Mouse (Mus musculus) naive thymus-derived CD4-positive, alpha-beta T cell, adult 2 months (primary cell): ENCODE measurements around the gene Gm21992.

ENCODE experiments used
- DNase-seq: peaks from one replicate; pipeline ENCODE4 v3.0.0-alpha.2; 2011; ENCODE audit warnings: low read depth

The Gm21992 gene

DNA sequence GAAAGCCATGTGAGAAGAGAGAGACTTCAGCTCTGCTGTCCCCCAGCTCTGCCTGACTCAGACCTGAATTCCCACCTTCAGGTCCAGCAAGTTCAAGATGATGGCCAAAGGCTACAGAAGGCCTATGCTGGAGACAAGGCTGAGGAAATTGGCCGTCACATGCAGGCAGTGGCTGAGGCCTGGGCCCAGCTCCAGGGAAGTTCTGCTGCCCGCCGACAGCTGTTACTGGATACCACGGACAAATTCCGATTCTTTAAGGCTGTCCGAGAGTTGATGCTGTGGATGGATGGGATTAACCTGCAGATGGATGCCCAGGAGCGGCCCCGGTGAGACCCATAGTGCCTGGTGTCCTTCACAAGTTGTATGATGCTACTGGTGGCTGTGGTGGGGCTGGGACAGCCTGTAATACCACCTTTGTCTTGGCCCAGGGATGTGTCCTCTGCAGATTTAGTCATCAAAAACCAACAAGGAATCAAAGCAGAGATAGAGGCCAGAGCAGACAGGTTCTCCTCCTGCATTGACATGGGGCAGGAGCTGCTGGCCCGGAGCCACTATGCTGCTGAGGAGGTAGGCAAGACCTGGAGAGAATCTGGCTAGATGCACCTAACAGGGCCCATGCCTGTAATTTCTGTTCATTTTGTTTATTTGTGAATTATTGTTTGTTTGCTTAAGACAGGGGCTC, 63.6 kb downstream of the Gm21992 start:
- DNase-seq = no peak

DNA sequence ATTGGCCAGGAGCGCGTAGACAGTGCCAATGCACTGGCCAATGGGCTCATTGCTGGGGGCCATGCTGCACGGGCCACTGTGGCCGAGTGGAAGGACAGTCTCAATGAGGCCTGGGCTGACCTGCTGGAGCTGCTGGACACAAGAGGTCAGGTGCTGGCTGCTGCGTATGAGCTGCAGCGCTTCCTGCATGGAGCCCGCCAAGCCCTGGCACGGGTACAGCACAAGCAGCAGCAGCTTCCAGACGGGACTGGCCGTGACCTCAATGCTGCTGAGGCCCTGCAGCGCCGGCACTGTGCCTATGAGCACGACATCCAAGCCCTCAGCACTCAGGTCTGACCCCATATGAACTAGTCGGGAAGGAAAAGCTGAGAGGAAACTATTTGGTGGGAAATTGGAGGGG, 64.8 kb downstream of the Gm21992 start:
- DNase-seq = no peak

DNA sequence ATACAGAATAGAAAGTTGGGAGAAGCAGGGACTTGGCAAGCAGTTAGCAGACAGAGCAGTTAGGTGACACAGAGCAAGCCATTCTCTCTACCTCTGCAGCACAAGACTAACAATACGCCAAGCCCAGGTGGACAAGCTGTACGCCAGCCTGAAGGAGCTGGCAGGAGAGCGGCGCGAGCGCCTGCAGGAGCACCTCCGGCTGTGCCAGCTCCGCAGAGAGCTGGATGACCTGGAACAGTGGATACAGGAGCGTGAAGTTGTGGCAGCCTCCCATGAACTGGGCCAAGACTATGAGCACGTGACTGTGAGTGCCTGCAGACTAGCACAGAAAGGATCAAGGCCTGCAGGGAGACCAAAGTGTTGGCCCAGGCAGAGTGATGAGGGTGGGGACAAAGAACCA, 65.7 kb downstream of the Gm21992 start:
- no peak for DNase-seq

DNA sequence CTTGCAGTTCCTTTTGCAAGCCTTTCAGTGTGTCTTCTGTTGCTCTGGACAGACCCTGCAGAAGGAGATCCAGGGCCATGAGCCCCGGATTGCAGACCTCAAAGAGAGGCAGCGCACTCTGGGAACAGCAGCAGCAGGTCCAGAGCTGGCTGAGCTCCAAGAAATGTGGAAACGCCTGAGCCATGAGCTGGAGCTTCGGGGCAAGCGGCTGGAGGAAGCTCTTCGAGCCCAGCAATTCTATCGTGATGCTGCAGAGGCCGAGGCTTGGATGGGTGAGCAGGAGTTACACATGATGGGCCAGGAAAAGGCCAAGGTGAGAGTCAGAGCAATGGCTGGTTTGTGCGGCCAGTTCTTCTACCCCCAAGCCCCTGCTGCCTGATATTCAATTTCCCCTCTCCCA, 66.4 kb downstream of the Gm21992 start:
- DNase-seq = no peak

DNA sequence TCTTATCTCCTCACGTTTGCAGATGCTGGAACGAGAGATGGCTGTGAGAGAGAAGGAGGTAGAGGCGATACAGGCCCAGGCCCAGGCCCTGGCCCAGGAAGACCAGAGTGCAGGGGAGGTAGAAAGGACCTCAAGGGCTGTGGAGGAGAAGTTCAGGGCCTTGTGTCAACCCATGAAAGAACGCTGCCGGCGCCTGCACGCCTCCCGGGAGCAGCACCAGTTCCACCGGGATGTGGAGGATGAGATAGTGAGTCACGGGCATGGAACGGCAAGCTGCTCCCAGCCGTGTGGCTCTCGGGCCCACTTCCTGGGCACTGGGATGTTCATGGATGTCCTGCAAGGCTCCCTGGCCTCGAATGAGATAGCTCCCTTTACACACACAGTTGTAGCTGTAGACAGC, 67.4 kb downstream of the Gm21992 start:
- no peak for DNase-seq

DNA sequence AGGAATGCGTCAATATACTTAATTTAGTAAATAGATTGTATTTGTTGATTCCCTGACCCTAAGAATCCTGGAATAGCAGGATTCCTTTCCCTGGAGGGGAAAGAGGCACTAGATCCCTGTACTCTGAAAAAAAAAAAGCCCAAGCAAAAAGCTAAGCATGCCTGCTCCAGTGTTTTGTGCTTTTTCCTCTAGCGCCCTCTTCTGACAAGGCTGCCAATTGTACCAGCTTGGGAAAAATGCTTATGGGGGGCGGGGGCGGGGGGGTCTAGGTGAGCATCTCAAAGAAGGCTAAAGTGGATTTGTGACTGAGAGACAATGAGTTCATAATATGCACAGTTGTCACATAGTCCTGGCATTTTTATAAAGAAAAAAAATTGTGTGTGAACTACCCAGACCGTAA, 67.9 kb downstream of the Gm21992 start:
- peak; percentile 48 for DNase-seq

DNA sequence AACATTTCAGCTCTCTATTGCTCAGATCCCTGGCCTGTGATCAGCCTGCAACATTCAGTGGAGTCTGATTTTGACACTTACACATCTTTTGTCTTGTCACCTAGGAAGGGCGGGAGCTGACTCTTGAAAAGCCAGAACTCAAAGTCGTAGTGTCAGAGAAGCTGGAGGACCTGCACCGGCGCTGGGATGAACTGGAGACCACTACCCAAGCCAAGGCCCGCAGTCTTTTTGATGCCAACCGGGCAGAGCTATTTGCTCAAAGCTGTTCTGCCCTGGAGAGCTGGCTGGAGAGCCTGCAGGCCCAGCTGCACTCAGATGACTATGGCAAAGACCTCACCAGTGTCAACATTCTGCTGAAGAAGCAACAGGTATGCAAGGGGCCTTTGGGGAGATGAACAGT, 69.2 kb downstream of the Gm21992 start:
- DNase-seq = no peak

DNA sequence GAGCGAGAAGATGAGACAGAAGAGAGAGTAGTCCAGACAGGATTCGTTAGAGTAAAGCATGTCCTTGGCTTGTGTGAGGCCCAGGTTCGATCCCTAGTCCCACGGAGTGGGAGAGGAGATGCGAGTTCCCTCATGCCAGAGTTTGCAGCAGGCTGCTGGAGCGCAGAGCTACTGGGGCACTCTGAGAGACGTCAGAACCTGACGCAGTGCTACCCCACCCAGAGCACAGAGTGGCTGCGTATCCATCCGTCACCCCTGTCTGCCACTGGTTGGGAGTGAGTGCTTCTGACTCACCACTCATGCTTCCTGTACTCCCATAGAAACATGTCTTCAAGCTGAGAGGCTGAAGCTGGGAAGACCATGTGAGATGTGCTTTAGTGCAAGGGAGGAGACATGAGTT, 69.9 kb downstream of the Gm21992 start:
- DNase-seq = no peak

DNA sequence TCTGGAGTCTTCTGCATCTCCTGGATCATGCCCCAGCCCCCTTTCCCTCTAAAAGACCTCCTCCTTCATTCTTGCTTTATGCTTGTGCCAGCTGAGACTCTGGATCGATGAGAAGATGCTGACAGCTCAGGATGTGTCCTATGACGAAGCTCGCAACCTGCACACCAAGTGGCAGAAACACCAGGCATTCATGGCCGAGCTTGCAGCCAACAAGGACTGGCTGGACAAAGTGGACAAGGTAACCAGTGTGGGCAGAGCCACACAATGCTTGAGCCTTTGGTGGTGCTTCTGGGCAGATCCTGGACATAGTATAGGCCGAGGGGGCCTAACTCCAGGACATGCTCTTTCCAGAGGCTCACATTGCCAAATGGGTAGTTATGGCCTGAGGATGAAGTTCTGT, 71.7 kb downstream of the Gm21992 start:
- DNase-seq = no peak

DNA sequence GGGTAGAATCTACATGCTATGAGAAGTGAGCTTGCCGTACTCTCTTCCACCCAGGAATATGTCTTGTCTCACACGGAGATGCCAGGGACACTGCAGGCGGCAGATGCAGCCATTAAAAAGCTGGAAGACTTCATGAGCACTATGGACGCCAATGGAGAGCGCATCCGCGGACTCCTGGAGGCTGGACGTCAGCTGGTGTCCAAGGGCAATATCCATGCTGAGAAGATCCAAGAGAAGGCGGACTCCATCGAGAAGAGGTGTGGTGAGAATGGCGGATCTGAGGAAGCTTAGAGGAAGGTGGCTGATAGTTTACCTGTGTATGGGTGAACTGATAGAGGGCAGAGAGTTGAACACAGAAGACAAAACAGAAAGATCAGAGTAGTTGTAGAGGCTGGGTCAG, 72.4 kb downstream of the Gm21992 start:
- no peak for DNase-seq

DNA sequence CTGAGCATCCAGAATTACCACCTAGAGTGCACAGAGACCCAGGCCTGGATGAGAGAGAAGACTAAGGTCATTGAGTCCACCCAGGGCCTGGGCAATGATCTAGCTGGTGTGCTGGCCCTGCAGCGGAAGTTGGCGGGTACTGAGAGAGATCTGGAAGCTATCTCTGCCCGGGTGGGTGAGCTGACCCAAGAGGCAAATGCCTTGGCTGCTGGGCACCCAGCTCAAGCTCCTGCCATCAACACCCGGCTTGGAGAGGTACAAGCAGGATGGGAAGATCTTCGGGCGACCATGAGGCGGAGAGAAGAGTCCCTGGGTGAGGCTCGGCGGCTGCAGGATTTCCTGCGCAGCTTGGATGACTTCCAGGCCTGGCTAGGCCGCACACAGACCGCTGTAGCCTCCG, 73.5 kb downstream of the Gm21992 start:
- DNase-seq = no peak

DNA sequence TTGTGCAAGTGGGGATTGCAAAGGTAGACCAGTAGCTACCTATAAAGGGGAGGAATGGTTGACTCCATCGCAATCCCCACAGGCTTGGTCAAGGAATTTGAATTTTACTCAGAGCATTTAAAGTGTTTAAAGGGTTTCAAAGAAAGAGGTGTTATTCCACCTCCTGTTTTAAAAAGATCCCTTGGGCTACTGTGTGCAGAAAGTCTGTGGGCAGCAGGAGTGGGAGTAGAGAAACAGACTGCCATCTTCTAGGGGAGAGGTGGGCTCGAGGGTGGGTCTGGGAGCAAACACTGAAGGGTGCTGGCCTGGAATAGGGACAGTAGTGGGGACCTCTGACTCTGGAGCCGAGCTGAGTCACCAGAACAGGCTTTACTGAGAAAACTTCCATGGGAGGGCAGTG, 78.4 kb downstream of the Gm21992 start:
- no peak for DNase-seq

DNA sequence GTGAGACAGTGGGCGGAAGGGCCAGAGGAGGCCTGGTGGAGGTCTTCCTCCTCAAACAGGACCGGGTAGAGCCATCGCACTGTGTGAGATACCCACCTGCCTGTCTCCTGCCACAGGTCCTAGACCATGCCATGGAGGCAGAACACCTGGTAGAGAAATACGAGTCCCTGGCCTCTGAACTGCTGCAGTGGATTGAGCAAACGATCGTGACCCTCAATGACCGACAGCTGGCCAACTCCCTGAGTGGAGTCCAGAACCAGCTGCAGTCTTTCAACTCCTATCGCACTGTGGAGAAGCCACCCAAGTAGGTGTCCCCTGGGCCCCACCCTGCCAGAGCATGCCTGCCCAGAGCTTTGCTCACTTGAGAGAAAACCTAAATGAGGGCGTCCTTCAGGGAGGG, 82.2 kb downstream of the Gm21992 start:
- DNase-seq = no peak

DNA sequence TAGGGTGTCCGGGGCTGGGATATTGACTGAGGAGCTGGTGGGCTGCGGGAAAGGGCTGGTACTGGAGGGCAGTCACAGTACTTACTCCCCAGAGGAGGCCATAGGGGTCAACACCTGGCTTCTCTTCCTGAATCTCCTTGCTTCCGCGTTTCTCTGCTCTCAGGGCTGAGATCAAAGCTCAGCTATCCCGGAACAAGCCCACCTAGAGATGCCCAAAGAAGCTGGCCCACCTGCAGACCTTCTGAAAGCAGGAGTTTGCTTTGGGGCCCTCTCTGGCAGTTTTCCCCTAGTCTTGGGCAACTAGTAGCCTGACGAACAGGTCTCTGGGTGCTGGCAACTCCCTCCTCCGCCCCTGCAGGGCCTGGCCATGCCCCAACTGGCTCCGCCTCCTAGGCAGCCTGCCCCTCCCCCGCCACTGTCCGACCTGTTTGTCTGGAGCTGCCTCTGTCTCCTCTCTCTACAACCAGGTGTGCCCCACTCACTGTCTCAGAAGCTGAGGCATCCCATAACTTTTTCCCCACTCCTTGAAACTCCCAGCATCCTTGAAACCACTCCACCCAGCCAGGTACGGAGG, 90.7 kb downstream of the Gm21992 start:
- DNase-seq = no peak

DNA sequence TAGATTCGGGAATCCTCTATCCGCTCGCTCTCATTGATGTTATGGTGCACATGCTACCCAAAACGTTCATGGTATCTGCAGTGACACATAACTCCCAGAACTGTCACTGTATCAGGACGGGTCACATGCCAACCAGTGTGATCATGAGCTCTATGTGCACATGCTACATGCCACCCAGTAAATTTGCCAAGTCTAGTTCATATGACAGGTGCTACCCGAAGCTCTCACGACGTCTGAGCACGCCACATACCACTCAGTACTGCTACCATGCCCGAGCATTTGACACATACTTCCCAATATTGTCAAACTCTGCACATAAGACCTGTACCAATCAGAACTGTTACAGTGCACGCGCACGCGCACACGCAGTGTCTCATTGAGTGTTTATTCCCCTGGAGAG, 91.3 kb downstream of the Gm21992 start:
- no peak for DNase-seq

DNA sequence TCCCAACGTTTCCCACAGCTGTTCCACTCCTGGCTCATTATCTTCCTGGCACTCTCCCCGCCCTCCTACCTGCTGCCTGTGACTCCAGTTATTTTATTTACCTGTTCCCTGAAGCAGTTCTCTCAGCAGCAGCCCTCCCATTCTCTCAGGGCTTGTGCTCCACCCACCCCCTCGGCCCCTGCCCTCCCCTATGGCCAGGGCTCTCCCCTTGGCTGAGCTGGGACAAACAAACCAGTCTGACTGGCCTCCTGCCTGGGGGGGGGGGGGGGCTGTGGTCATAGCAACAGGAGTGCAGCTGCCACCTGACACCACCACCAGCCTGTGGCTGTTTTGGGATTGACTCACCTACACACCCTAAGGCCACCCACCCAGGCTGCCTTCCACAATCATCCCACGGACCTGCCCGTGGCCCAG, 92.1 kb downstream of the Gm21992 start:
- DNase-seq = no peak

DNA sequence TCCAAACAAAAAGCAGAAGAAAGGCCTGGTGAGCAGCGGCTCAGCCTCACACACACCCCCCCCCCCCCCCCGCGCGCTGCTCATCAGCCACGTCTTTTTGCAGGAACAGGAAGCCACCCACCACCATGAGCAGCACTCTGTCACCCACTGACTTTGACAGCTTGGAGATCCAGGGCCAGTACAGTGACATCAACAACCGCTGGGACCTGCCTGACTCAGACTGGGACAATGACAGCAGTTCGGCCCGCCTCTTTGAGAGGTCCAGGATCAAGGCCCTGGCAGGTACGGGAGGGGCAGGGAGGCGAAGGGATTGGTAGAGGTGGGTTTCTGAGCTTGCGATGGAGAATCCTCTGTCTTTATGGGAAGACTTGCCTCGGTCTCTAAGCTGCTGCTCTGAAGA, 92.7 kb downstream of the Gm21992 start:
- DNase-seq = peak; percentile 31

DNA sequence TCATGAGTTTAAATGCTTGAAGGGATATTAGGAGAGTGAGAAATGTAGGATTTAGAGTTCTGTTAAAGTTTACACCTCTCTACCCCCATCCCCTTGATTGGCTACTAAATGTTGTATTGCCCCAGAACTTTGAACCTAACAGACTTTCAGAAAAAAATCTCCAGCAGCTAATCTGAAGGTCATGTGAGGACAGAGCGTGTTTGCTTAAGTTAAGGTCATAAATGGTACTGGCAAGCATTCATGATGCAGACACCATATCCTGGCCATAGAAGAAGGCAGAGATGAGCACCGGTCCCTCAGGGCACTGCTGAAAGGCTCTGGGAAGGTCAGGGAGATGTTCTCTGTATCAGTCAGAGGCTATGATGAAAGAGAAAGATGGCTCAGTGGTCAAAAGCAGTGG, 94.1 kb downstream of the Gm21992 start:
- DNase-seq = no peak

DNA sequence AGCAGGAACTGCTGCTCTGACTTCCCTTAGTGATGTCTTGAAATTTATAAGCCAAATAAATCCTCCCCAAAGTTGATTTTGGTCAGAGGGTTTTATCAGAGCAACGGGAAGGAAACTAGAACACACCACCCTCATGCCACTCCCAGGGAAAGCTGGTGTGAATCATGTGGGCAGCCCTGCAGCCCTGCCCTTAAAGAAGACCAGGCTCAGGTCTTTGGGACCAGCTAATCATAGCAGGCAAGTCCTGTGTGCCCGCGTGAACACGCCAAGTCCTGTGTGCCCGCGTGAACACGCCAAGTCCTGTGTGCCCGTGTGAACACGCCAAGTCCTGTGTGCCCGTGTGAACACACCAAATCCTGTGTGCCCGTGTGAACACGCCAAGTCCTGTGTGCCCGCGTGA, 94.7 kb downstream of the Gm21992 start:
- DNase-seq = no peak

DNA sequence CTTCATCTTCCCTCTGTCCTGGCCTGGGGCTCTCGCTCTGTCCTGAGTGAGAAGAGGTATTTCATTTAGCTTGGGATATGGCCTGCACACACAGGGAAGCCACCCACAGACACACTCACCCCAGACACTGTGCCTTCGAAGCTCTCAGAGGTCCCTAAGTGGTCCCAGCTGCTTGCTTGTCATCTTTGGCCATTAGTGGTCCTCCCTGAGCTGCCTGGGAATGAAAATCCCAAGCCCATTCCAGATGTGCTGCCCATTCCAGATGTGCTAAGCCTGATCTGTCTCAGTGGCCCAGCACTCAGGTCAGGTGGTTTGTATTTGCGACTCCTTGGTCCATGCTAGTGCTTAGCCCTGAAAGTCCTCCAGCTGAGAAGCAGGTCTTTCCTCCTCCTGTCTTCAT, 97.5 kb downstream of the Gm21992 start:
- DNase-seq = no peak

DNA sequence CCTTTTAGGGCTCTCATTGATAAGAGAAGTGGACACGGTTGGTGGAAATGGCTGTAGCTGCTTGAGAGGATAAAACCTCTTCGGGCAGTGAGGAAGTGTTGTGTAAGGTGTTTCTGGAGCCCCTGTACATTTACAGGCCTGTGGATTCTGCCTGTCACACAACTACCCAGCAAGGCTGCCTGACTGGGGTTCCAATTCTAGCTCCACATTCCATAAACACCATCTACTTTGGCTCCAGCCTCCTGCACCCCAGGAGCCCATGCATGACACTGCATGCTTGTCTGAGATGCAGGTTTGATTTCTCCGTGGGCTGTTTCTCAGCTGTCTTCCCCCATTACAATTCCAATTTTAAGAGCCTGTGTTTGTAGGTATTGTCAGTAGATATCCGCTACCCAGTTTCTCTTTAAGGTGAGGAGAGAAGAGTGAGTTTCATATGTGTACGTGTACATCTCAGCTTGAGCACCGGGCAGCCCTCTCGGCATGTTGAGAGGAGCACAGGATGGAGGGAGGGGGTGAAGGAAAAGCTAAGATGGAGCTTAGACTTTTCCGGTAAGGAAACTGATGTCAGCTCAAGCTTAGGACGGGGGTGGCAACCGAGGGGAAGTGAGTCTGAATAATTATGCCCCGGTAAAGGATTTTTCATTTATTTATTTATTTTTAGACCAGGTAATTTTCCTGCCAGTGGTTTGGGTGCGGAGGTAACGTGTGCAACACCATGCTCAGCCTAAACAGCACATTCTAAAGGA, 98.5 kb downstream of the Gm21992 start:
- DNase-seq = no peak

DNA sequence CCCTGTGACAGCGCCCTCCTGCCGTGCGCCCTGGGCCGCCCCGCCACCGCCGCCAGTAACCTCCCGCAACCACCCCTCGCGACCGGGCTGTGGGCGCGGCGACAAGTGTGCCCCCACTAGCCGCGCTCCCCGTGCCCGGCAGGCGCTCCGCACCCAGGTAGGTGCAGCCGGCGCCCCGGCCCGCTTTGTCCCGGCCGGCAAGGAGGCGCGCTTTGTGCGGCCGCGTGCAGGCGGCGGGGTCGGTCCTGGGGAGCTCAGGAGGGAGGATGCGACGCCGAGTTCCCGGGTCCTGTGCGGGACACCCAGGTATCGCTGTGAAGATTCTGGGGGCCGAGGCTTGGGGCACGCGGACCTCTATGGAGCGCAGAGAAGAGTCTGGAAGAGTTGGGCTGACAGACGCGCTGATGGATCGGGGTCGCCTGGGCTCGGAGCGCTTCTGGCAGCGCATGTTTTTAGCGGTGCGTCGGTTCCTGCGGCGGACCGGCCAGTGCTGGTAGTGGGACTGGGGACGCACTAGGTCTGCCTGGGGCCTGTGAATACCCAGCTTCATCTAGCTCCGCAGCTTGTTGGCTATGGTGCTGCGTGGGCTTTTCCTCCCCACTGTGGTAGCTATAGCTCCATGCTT, 99.1 kb downstream of the Gm21992 start:
- no peak for DNase-seq

DNA sequence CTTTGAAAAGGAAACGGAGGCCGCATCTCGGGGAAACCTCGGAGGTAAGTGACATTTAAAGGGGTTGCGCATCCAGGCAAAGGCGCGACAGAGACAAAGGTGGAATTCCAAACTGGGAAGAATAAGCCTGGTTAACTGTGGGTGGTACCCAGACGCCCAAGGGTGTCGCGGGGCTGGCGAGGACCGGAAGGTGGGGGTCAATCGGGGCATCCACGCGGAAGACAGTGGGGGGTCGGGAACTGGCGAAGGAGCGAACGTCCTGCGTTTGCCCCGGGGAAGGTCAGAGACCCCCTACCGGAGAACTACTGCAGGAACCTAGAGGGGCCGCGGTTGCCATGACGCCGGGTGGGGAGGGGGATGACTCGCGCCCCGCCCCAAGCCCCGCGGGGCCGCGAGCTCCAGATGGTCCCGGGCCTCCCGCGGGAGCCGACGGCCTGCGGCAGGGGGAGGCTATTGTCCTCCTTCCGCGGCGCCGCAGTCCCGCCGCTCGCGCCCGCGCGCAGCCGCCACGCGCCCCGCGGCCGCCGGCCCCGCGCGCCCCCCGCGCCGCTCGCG, 99.7 kb downstream of the Gm21992 start:
- DNase-seq = no peak
